Mouse (Mus musculus): ENCODE measurements around the gene Emc3.

DNA sequence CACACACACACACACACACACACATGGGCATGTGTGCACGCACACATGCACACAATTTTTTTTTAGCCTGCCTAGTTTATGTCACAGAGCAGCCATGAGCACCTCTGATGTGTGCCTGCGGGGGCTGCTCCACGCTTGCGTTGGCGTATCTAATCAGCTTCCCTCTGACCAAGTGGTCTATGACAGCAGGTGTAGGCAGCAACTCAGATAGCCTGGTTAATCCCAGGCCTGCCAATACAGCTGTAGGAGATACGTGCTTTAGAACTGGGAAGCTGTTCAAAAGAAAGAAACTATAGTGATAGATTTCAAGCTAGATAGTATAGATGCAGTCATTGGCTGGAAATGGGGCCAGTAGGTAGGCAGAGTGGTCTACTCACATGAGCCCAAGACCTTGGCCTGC lies 57.7 kb downstream of the Emc3 start:
- TF ChIP-seq CTCF (conservative IDR thresholded peaks at IDR 0.05; ENCODE audit: low read length) (no peak), POU5F1 (IDR thresholded peaks at IDR 0.05; ENCODE audit: borderline replicate concordance, low read length) (no peak)

All from E14TG2a.4 (cell line).